Mouse (Mus musculus): ENCODE results near the gene Elavl2.

DNA sequence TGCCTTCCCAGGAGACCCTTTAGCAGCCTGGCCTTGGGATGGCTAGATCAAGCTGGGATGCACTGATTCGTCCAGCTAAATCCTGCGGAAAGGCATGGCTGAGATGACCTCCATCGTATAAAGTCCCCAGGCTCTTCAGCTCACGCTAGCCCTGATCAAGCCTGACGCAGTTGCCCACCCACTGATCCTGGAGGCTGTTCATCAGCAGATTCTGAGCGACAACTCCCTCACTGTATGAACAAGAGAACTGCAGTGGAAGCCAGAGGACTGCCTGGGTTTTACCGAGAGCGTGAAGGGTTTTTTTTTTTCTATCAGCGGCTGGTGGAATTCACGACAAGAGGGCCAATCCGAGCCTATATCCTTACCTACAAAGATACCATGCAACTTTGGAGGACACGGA lies 35.3 kb downstream of the Elavl2 start:
- no peak for TF ChIP-seq CTCF (IDR thresholded peaks at IDR 0.05; ENCODE audit: low read depth, low read length)
- no peak for TF ChIP-seq GATA1 (IDR thresholded peaks at IDR 0.05; ENCODE audit: borderline replicate concordance, low read length)
- no peak for TF ChIP-seq POLR2AphosphoS5 (IDR thresholded peaks at IDR 0.05; ENCODE audit: insufficient replicate concordance, low read depth, low read length)
- TF ChIP-seq TAL1 (conservative IDR thresholded peaks at IDR 0.05; ENCODE audit: low read depth, low read length) = no peak
- no peak for TF ChIP-seq GATA2 (IDR thresholded peaks at IDR 0.05; ENCODE audit: borderline replicate concordance, low read depth, low read length)
